Mouse (Mus musculus) lung, embryonic 16.5 days (tissue): Measurements from ENCODE around the gene Cdc42ep1. TPM values are rescaled to one million over a fixed set of nuclear protein-coding genes. Genes with fewer than 3 reads are reported as not detected.

Experiments
- ATAC-seq: fragments of 200-750 bp; cut with Nextera tagmentation; 2 replicates; pipeline ENCODE4 v1.8.0; 2017; ENCODE audit warnings: low read depth, mild to moderate bottlenecking, moderate library complexity
- H3K27ac ChIP-seq: fragments of 300-500 bp; sonication (generic); 2 replicates; pipeline ENCODE4 v1.5.1; 2014; ENCODE audit warnings: mild to moderate bottlenecking, control low read depth, low read length
- H3K27me3 ChIP-seq: fragments of 300-500 bp; sonication (generic); 2 replicates; pipeline ENCODE4 v1.6.1; 2014; ENCODE audit warnings: low read depth, low read length, mixed read lengths; ENCODE audit not compliant: control insufficient read depth, insufficient read depth
- H3K36me3 ChIP-seq: fragments of 300-500 bp; sonication (generic); 2 replicates; pipeline ENCODE4 v1.6.1; 2014; ENCODE audit warnings: low read length; ENCODE audit not compliant: control insufficient read depth, insufficient read depth
- H3K4me1 ChIP-seq: fragments of 300-500 bp; sonication (generic); replicated peaks from 2 replicates; pipeline ENCODE4 v1.6.1; 2014; ENCODE audit warnings: low read length, mixed read lengths; ENCODE audit not compliant: control insufficient read depth, insufficient read depth
- H3K4me2 ChIP-seq: fragments of 300-500 bp; sonication (generic); 2 replicates; pipeline ENCODE4 v1.6.1; 2014; ENCODE audit warnings: low read depth, low read length, control low read depth
- H3K4me3 ChIP-seq: fragments of 300-500 bp; sonication (generic); 2 replicates; pipeline ENCODE4 v1.5.1; 2014; ENCODE audit warnings: mild to moderate bottlenecking, low read length, control low read depth
- H3K9ac ChIP-seq: fragments of 300-500 bp; sonication (generic); 2 replicates; pipeline ENCODE4 v1.6.1; 2014; ENCODE audit warnings: low read length, control low read depth
- H3K9me3 ChIP-seq: fragments of 300-500 bp; sonication (generic); 2 replicates; pipeline ENCODE4 v1.6.1; 2016; ENCODE audit warnings: low read length; ENCODE audit not compliant: control insufficient read depth
- WGBS: fragments of 180-500 bp; shearing (Covaris S2); extraction: QIAGEN DNeasy Blood & Tissue Kit; methylation state at CpG from one replicate; pipeline ENCODE4 v1.1.7; 2014; 5-methylcytosine and 5-hydroxymethylcytosine counted together
- polyA plus RNA-seq: library from polyadenylated mRNA; unstranded; fragments of >200 nt; fragmentation: Nextera tagmentation; extraction: Ambion mirVana; gene quantifications from 2 replicates; pipeline ENCODE4 v1.2.1, GENCODE M21; 2015

The Cdc42ep1 gene
- polyA plus RNA-seq, result 113 TPM in 2 replicates

GRCm38 (mm10) chr15:78842371-78843163, at the start of gene Cdc42ep1:
Cdc42ep1 (plus strand) TSS chr15:78842624.
- Histone ChIP-seq H3K27ac (peak within 1 kb of the TSS; percentile 99), H3K9me3 (no peaks in the 10 kb centered on the region), H3K27me3 (no peaks in the 10 kb centered on the region), H3K4me1 (peaks cover 61% of the 10 kb centered on the region), H3K36me3 (peaks cover 6% of the 10 kb centered on the region), H3K9ac (peak within 1 kb of the TSS; percentile 96), H3K4me3 (peak within 1 kb of the TSS; percentile 79), H3K4me2 (peak within 1 kb of the TSS; percentile 75)
- ATAC-seq, result peak; percentile 84
- WGBS, result under 1% methylated on average over 75 of the region's 86 CpGs

- Histone ChIP-seq H3K36me3 (no peaks in the 10 kb centered on the region), H3K27ac (no peak overlapping the region), H3K4me1 (peaks cover 22% of the 10 kb centered on the region), H3K27me3 (peaks cover 2% of the 10 kb centered on the region), H3K4me3 (no peak overlapping the region), H3K4me2 (no peak overlapping the region), H3K9ac (0 out of 2 replicates have a peak overlapping the region, but pooled peaks have one; percentile 22), H3K9me3 (no peaks in the 10 kb centered on the region)
- WGBS, result 37% methylated on average over 25 of the region's 25 CpGs
- 0 out of 2 replicates have a peak, but pooled peaks have one; percentile 34 for ATAC-seq
These were observed 46.0 kb upstream of the Cdc42ep1 start for GRCm38 (mm10) chr15:78796196-78797059.

- ATAC-seq, result no peak
- H3K36me3 ChIP-seq, result no peaks in the 10 kb centered on the region
- no peak overlapping the region for H3K4me3 ChIP-seq
- H3K9me3 ChIP-seq, result no peaks in the 10 kb centered on the region
- WGBS, result 81% methylated on average over 8 of the region's 8 CpGs
- H3K4me1 ChIP-seq, result peaks cover 27% of the 10 kb centered on the region
- no peak overlapping the region for H3K4me2 ChIP-seq
- no peak overlapping the region for H3K27ac ChIP-seq
- H3K9ac ChIP-seq, result no peak overlapping the region
- peaks cover 2% of the 10 kb centered on the region for H3K27me3 ChIP-seq
These were observed 45.4 kb upstream of the Cdc42ep1 start for GRCm38 (mm10) chr15:78797060-78797329.

- no peaks in the 10 kb centered on the region for H3K36me3 ChIP-seq
- 49% methylated on average over 21 of the region's 21 CpGs for WGBS
- H3K27me3 ChIP-seq, result peaks cover 2% of the 10 kb centered on the region
- peaks cover 43% of the 10 kb centered on the region for H3K4me1 ChIP-seq
- H3K9ac ChIP-seq, result no peak overlapping the region
- no peak overlapping the region for H3K4me3 ChIP-seq
- no peak for ATAC-seq
- no peaks in the 10 kb centered on the region for H3K9me3 ChIP-seq
- H3K4me2 ChIP-seq, result no peak overlapping the region
- no peak overlapping the region for H3K27ac ChIP-seq
These were observed 43.4 kb upstream of the Cdc42ep1 start for GRCm38 (mm10) chr15:78799029-78799428.

GRCm38 (mm10) chr15:78801571-78801970, 40.9 kb upstream of the Cdc42ep1 start:
- Histone ChIP-seq H3K4me1 (peaks cover 41% of the 10 kb centered on the region), H3K4me2 (peak overlapping the region; percentile 98), H3K27me3 (peaks cover 2% of the 10 kb centered on the region), H3K27ac (no peak overlapping the region), H3K9ac (peak overlapping the region; percentile 81), H3K9me3 (no peaks in the 10 kb centered on the region), H3K36me3 (no peaks in the 10 kb centered on the region), H3K4me3 (peak overlapping the region; percentile 80)
- 56% methylated on average over 9 of the region's 9 CpGs for WGBS
- ATAC-seq, result no peak

- peak overlapping the region; percentile 80 for H3K4me3 ChIP-seq
- peak overlapping the region; percentile 87 for H3K27ac ChIP-seq
- 5% methylated on average over 49 of the region's 67 CpGs for WGBS
- H3K9ac ChIP-seq, result peak overlapping the region; percentile 81
- H3K27me3 ChIP-seq, result peaks cover 2% of the 10 kb centered on the region
- no peaks in the 10 kb centered on the region for H3K36me3 ChIP-seq
- ATAC-seq, result peak; percentile 23
- peaks cover 44% of the 10 kb centered on the region for H3K4me1 ChIP-seq
- peak overlapping the region; percentile 98 for H3K4me2 ChIP-seq
- H3K9me3 ChIP-seq, result no peaks in the 10 kb centered on the region
These were observed 40.3 kb upstream of the Cdc42ep1 start for GRCm38 (mm10) chr15:78801971-78802741.

GRCm38 (mm10) chr15:78802776-78803391, 39.5 kb upstream of the Cdc42ep1 start, which contains the start of gene Card10:
Card10 (minus strand) TSS chr15:78803042.
- Histone ChIP-seq H3K9me3 (no peaks in the 10 kb centered on the region), H3K4me2 (peak within 1 kb of the TSS; percentile 98), H3K4me3 (peak within 1 kb of the TSS; percentile 80), H3K27ac (peak within 1 kb of the TSS; percentile 87), H3K9ac (peak within 1 kb of the TSS; percentile 81), H3K36me3 (no peaks in the 10 kb centered on the region), H3K4me1 (peaks cover 45% of the 10 kb centered on the region), H3K27me3 (peaks cover 2% of the 10 kb centered on the region)
- WGBS, result 1% methylated on average over 59 of the region's 70 CpGs
- ATAC-seq, result peak; percentile 79

GRCm38 (mm10) chr15:78803499-78803900, 38.9 kb upstream of the Cdc42ep1 start:
- peak overlapping the region; percentile 81 for H3K9ac ChIP-seq
- H3K36me3 ChIP-seq, result no peaks in the 10 kb centered on the region
- H3K27ac ChIP-seq, result peak overlapping the region; percentile 87
- peak overlapping the region; percentile 80; the same call in 1 of the 2 replicates for H3K4me3 ChIP-seq
- H3K4me2 ChIP-seq, result peak overlapping the region; percentile 98
- peaks cover 2% of the 10 kb centered on the region for H3K27me3 ChIP-seq
- peaks cover 45% of the 10 kb centered on the region for H3K4me1 ChIP-seq
- no peaks in the 10 kb centered on the region for H3K9me3 ChIP-seq
- peak; percentile 26 for ATAC-seq
- 7% methylated on average over 8 of the region's 8 CpGs for WGBS
